Mouse (Mus musculus): ENCODE results near the gene Prickle4.

GRCm38 (mm10) chr17:47672311-47673111 is 22.0 kb downstream of the Prickle4 start:
- TF ChIP-seq GATA1 (IDR thresholded peaks at IDR 0.05; ENCODE audit: low read length) (no peak), TAL1 (IDR thresholded peaks at IDR 0.05; ENCODE audit: low read length) (no peak)

Measured in erythroblast, embryonic 14.5 days (primary cell).